Mouse (Mus musculus): Measurements from ENCODE around the gene Mat2a.

Mat2a gene

GRCm38 (mm10) chr6:72414076-72414756 lies 25.1 kb downstream of the Mat2a start, which contains the start of gene Ggcx:
Ggcx (plus strand) TSS chr6:72414308.
- DNase-seq = peak; percentile 95

GRCm38 (mm10) chr6:72410518-72410917 lies 28.8 kb downstream of the Mat2a start:
- DNase-seq = no peak

GRCm38 (mm10) chr6:72410003-72410402 lies 29.4 kb downstream of the Mat2a start:
- DNase-seq = no peak

- DNase-seq = no peak
Measured at GRCm38 (mm10) chr6:72409567-72409966, 29.8 kb downstream of the Mat2a start.

- peak; percentile 70 for DNase-seq
Measured at GRCm38 (mm10) chr6:72407119-72407518, 32.2 kb downstream of the Mat2a start.

- no peak for DNase-seq
Measured at GRCm38 (mm10) chr6:72405356-72405755, 34.0 kb downstream of the Mat2a start.

GRCm38 (mm10) chr6:72401875-72402274 lies 37.5 kb downstream of the Mat2a start:
- DNase-seq = peak; percentile 46

GRCm38 (mm10) chr6:72399967-72400366 lies 39.4 kb downstream of the Mat2a start:
- no peak for DNase-seq

GRCm38 (mm10) chr6:72396837-72397251 lies 42.5 kb downstream of the Mat2a start:
- DNase-seq = no peak

- no peak for DNase-seq
Measured at GRCm38 (mm10) chr6:72392341-72392740, 47.0 kb downstream of the Mat2a start.

- DNase-seq = no peak
Measured at GRCm38 (mm10) chr6:72390795-72391521, 48.4 kb downstream of the Mat2a start.

- DNase-seq = peak; percentile 63
Measured at GRCm38 (mm10) chr6:72389941-72390771, 49.2 kb downstream of the Mat2a start, which contains the start of gene Vamp8. Vamp8 (minus strand) TSS chr6:72390703.

- DNase-seq = no peak
Measured at GRCm38 (mm10) chr6:72389471-72389940, 49.9 kb downstream of the Mat2a start.

- no peak for DNase-seq
Measured at GRCm38 (mm10) chr6:72388791-72389329, 50.5 kb downstream of the Mat2a start.

GRCm38 (mm10) chr6:72388266-72388665 lies 51.1 kb downstream of the Mat2a start:
- DNase-seq = no peak

GRCm38 (mm10) chr6:72387816-72388215 lies 51.5 kb downstream of the Mat2a start:
- DNase-seq = no peak

GRCm38 (mm10) chr6:72386561-72386960 lies 52.8 kb downstream of the Mat2a start:
- no peak for DNase-seq

- DNase-seq = no peak
Measured at GRCm38 (mm10) chr6:72385258-72385657, 54.1 kb downstream of the Mat2a start.

GRCm38 (mm10) chr6:72383952-72384351 lies 55.4 kb downstream of the Mat2a start:
- no peak for DNase-seq

GRCm38 (mm10) chr6:72383142-72383820 lies 56.1 kb downstream of the Mat2a start:
- DNase-seq = no peak
